Mouse (Mus musculus) olfactory bulb, adult 2 months (tissue): Measurements from ENCODE around the gene Cmtm7. TPM values are rescaled to one million over a fixed set of nuclear protein-coding genes. Genes with fewer than 3 reads are reported as not detected.

Experiments used
- H3K27ac ChIP-seq: fragments of 200-500 bp; 2 replicates; pipeline ENCODE4 v1.5.1; 2012; ENCODE audit warnings: low read depth, low read length; ENCODE audit not compliant: insufficient read depth
- H3K4me1 ChIP-seq: fragments of 200-500 bp; 2 replicates; pipeline ENCODE4 v1.6.1; 2012; ENCODE audit warnings: low read length; ENCODE audit not compliant: control insufficient read depth, insufficient read depth
- H3K4me3 ChIP-seq: fragments of 200-500 bp; 2 replicates; pipeline ENCODE4 v1.5.1; 2012; ENCODE audit warnings: mild to moderate bottlenecking, low read depth, low read length, moderate library complexity; ENCODE audit not compliant: insufficient read depth
- CTCF ChIP-seq: fragments of 200-500 bp; IDR thresholded peaks from 2 replicates; pipeline ENCODE4 v1.5.1; 2012; ENCODE audit warnings: low read depth, mild to moderate bottlenecking, low read length, moderate library complexity; ENCODE audit not compliant: insufficient read depth
- POLR2A ChIP-seq: fragments of 200-500 bp; IDR thresholded peaks from 2 replicates; pipeline ENCODE4 v1.6.1; 2012; ENCODE audit warnings: mild to moderate bottlenecking, low read depth, low read length, moderate library complexity; ENCODE audit not compliant: insufficient read depth
- WGBS: fragments of 180-500 bp; shearing (Covaris S2); methylation state at CpG from one replicate; pipeline ENCODE4 v1.1.7; 2018; 5-methylcytosine and 5-hydroxymethylcytosine counted together
- polyA plus RNA-seq: library from polyadenylated mRNA; stranded (reverse); fragments of >200 nt; gene quantifications from 2 replicates; pipeline ENCODE4 v1.2.4, GENCODE M21; 2012; ENCODE audit warnings: low replicate concordance; ENCODE audit not compliant: missing spikeins, insufficient read depth, insufficient read length

Gene Cmtm7
- polyA plus RNA-seq, 1 experiment: not detected

DNA sequence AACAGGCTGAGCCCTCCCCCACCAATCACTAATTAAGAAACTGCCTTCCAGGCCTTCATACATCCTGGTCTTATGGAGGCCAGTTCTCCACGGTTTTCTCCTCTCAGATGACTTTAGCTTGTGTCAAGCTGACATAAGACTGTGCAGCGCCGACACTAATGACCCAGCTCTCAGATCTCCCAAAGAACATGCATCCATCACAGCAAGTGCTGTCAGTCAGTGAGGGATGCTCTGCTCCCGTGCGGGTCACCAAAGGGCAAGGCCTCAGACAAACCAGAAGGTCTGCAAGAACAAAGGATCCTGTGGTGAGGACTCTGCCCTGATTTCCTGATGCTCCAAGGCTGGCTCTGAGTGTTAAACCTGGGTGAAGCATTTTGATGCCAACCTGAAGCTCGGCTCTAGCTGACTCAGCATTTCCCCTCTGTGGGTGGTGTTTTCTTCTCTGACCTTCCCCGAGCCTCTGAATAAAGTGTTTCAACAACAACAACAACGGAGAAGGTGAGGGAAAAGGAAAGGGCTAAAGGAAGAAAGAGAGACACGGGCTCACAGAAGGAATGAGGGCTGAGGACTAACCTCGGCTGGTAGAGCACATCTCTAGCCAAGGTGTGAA, 17.9 kb upstream of the Cmtm7 start:
- H3K4me1 ChIP-seq: no peaks in the 10 kb centered on the region
- H3K27ac ChIP-seq: no peak overlapping the region
- TF ChIP-seq CTCF: no peak
- TF ChIP-seq POLR2A: no peak
- 82% methylated on average over 10 of the region's 10 CpGs for WGBS
- no peak overlapping the region for H3K4me3 ChIP-seq

DNA sequence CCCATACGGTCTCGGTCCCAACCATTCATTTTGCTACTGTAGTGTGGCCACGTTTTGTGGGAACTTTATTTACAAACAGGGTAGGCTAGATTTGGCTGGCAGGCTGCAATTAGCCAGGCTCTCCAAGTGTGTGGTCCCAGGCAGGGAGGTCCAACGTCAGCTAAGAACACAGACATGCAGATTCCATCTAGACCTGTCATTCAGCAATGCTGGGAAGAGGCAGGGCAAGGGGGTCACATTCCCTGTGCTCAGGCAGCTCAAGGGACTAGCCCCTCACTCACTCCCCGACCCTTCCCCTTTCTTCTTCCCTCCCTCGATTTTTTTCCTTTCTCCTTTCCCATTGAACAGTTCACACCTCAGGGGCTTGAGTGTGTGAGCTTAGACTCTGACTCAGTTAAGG, 17.2 kb upstream of the Cmtm7 start:
- TF ChIP-seq CTCF: no peak
- TF ChIP-seq POLR2A: no peak
- WGBS: 50% methylated on average over 6 of the region's 6 CpGs
- H3K4me3 ChIP-seq: no peak overlapping the region
- no peak overlapping the region for H3K27ac ChIP-seq
- no peaks in the 10 kb centered on the region for H3K4me1 ChIP-seq

DNA sequence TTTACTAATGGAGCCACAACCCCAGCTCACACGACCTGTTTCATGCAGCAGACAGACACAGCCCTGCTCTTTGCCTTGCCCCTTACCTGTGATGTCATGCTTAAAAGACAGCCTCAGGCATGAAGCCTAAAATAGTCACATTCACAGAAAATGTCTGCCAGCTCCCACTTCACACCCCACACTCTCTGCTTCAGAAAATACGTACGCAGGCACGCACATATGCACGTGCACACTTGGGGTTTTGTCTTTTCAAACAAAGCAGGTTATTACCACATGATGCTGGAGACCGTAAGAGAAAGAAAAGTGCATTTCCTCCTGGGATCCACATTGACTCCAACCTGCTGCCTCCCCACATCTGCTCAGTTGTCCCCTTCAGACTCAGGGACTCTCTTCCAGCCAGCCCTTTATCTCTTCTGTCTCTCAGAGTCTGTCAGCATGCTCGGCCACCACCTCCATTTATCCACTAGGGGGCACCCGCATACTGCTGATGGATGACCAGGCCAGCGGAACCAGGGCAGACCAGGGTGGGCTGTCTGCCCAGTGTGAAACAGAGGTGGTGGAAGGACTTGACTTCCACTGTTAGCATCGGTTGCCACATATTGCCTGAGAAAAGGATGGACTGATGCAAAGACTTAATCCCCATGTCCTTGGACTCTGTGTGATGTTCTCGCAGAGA, 15.8 kb upstream of the Cmtm7 start:
- no peaks in the 10 kb centered on the region for H3K4me1 ChIP-seq
- 50% methylated on average over 11 of the region's 11 CpGs for WGBS
- no peak overlapping the region for H3K27ac ChIP-seq
- peak; percentile 91 for TF ChIP-seq CTCF
- TF ChIP-seq POLR2A: no peak
- H3K4me3 ChIP-seq: no peak overlapping the region

DNA sequence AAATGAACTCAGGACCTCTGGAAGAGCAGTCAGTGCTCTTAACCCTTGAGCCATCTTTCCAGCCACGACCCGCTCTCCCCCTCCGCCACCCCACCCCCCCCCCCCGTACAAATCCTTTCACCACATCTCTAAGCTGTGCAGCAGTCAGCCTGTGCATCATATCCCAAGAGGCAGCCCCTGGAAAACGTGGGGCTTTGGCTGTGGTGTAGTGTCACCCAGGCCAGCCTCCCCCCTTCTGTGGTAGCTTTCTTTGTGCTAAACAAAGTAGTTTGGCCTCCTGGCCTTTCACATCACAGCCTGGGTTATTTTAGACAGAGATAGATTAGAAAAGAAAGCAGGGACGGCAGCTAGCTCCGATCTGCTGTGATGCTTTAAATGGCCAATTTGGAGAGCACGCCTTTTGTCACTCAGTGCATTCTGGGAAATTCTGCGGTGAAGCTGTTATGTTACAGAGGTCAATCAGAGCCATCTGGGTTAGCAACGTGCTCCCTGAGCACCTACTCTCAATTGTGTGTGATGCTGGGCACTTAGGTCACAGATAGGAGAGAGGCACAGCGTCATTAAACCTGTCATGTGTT, 14.9 kb upstream of the Cmtm7 start:
- TF ChIP-seq POLR2A (no peak), CTCF (no peak)
- Histone ChIP-seq H3K4me3 (no peak overlapping the region), H3K27ac (no peak overlapping the region), H3K4me1 (no peaks in the 10 kb centered on the region)
- 66% methylated on average over 11 of the region's 11 CpGs for whole genome bisulfite sequencing

DNA sequence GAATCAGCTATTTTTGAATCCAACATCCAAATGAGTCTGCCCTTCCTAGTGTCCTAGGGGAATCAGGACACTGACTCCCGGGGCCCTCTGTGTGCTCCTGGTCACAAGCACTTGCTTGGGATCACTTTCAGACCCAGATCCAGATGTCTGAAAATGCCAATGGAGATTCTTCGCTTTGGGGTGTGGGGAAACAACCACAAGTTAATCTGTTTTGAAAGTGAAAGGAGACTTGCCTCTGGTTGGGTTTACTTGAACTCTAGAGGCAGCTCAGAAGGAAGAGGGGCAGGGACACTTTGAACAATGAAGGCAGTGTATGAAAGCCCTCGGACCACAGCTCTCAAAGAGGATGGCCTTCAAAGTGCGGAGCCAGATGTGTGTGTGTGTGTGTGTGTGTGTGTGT, 12.8 kb upstream of the Cmtm7 start:
- TF ChIP-seq POLR2A: no peak
- no peak for TF ChIP-seq CTCF
- H3K4me1 ChIP-seq: no peaks in the 10 kb centered on the region
- WGBS: 78% methylated on average over 4 of the region's 4 CpGs
- no peak overlapping the region for H3K27ac ChIP-seq
- no peak overlapping the region for H3K4me3 ChIP-seq

DNA sequence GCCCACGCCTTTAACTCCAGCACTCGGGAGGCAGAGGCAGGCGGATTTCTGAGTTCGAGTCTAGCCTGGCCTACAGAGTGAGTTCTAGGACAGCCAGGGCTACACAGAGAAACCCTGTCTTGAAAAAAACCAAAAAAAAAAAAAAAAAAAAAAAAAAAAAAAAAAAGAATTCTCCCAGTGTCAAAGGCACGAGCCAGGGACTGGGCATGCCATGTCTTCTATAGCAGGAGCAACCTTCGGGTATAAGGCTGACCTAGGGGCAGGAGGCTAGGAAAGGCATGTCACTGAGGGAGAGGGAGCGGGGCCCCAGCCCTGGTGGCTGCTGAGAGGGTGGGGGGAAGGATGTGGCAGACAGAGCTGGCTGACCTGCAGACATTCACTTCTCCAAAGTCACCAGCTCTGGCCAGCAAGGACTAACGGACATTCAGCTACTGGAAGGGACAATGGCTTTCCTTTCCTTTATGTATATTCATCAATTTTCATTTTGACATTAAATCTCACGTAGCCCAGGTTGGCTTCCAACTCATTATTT, 12.2 kb upstream of the Cmtm7 start:
- H3K4me1 ChIP-seq: no peaks in the 10 kb centered on the region
- TF ChIP-seq CTCF (no peak), POLR2A (no peak)
- H3K27ac ChIP-seq: no peak overlapping the region
- WGBS: 91% methylated on average over 9 of the region's 9 CpGs
- no peak overlapping the region for H3K4me3 ChIP-seq

DNA sequence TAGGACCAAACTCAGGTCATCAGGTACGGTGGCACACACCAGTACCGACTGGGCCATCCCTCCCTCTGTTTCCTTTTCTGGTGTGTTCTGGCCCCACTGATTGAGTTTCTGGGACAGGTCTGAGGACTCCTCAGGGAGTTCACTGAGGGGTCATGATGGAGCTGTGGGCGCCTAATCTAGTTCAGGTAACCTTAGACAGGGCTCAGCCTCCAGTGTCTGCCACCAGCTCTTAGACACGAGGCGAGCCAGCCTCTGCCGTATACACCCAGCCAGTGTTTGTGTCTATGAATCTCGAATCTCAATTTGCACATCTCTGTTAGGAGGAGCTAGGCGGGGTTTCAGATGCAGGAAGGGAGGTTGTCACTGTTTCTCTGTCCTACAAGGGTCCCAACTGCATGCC, 8.3 kb upstream of the Cmtm7 start:
- no peaks in the 10 kb centered on the region for H3K4me1 ChIP-seq
- 95% methylated on average over 8 of the region's 8 CpGs for WGBS
- no peak overlapping the region for H3K27ac ChIP-seq
- TF ChIP-seq CTCF (no peak), POLR2A (no peak)
- H3K4me3 ChIP-seq: no peak overlapping the region

DNA sequence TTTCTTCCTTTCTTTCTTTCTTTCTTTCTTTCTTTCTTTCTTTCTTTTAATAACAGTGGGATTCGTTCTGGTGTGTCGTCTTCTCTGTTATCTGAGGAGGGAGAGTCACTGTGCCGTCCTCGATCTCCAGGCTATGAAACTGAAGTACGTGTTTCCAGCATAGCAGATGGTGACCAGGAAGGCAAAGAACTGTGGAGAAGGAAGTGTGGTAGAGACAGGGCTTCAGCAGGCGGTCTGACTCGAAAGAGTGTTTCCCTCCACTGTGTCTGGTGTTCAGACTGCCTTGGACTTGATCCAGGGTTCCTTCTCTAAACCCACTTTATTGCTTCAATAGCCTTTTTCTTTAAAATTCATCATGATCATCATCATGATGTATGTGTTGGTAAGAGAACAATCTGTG, 7.9 kb upstream of the Cmtm7 start:
- H3K4me1 ChIP-seq: no peaks in the 10 kb centered on the region
- TF ChIP-seq CTCF: no peak
- TF ChIP-seq POLR2A: no peak
- no peak overlapping the region for H3K4me3 ChIP-seq
- WGBS: 77% methylated on average over 7 of the region's 7 CpGs
- H3K27ac ChIP-seq: no peak overlapping the region

DNA sequence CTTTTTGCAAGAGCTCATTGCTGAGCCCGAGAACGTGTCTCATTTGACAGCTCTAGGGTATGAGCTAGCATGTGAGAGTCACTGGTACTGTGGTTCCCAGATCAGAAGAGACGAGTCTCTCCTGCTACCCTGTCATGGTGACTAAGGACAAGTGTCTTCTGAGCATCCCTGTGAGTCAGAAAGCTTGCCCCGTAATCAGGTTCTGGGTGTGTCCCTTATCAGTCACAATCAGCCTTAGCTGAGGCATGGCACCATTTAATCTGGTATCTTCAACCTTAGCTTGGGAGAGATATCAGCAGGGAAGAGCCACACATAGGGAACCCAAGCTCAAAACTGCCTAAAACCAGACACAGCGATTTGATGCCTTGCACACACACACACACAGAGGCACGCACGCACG, 7.0 kb upstream of the Cmtm7 start:
- H3K27ac ChIP-seq: no peak overlapping the region
- TF ChIP-seq CTCF (no peak), POLR2A (no peak)
- no peak overlapping the region for H3K4me3 ChIP-seq
- no peaks in the 10 kb centered on the region for H3K4me1 ChIP-seq
- WGBS: 93% methylated on average over 8 of the region's 8 CpGs
